Mouse (Mus musculus) ovary, adult 18-20 months (tissue): Measurements from ENCODE around the gene Tars2.

Experiments used
- DNase-seq: peaks from one replicate; pipeline ENCODE4 v3.0.0; 2022; ENCODE audit warnings: low spot score, mixed read lengths

Tars2 gene

GRCm38 (mm10) chr3:95734092-95734702 lies 25.8 kb downstream of the Tars2 start:
- DNase-seq, result no peak

DNA sequence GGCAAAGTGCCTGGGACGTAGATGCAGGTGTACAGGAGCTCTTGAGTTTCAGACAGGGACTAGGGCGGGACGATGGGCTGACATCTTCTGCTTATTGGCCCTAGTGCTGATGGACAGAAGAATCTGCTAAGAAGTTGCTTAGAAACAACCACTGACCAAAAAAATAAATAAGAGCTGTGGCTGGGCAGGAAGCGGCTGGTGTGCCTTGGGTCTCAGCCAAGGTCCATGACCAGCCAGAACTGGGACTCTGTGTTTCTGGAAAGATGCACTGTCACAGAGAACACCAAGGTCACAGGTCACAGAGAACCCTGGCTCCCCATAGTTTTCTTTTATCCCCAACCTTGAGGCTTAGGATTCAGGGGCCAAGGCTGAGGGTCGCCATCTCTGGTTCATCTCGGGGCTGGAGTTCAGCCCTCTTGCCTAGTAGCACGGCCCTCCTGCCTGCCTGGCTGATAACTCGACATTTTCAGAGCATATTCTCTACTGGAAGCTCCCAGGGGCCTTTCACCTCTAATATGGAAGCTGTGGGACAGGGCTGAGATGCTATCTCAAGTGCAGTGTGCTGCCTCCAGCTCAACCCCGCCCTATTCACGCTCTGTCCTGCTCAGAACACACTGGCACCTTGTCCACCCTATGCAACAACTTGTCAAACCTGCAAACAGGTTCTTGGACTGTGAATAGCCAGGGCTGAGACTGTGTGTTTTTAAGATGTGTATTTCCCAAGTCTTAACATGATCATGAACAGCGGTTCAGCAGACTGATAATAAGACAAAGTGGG lies 27.1 kb downstream of the Tars2 start:
- DNase-seq, result peak; percentile 67

- no peak for DNase-seq
Measured at GRCm38 (mm10) chr3:95732297-95732696, 27.7 kb downstream of the Tars2 start.

GRCm38 (mm10) chr3:95731802-95732201 lies 28.2 kb downstream of the Tars2 start:
- DNase-seq, result no peak

- DNase-seq, result no peak
Measured at GRCm38 (mm10) chr3:95730431-95730830, 29.6 kb downstream of the Tars2 start.

GRCm38 (mm10) chr3:95728906-95729305 lies 31.1 kb downstream of the Tars2 start:
- DNase-seq, result no peak

DNA sequence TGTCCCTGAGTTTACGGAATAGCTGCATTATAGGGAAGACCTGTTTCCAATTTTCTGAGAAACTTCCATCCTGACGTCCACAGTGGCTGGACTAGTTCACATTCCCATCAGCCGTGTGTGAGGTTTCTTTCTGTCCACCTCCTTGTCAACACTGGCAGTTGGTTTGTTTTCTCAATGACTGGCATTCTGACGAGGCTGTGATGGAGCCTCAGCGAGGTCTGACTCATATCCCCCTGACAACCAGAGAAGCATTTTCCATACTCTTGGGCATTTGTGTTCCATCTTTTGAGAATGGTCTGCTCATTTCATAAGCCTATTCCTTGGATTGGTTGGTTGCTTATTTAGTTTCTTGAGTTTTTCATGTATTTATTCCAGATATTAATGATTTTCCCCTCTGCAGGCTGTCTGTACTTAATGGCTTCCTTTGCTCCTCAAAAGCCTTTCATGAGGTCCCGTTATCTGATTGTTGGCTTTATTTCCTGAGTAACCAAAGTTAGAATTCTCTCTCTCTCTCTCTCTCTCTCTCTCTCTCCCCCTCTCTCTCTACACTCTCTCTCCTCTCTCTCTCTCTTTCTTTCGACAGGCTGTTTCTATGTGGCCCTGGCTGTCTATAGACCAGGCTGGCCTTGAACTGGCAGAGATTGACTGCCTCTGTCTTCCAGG lies 33.2 kb downstream of the Tars2 start:
- DNase-seq, result no peak

- no peak for DNase-seq
Measured at GRCm38 (mm10) chr3:95725863-95726262, 34.1 kb downstream of the Tars2 start.

DNA sequence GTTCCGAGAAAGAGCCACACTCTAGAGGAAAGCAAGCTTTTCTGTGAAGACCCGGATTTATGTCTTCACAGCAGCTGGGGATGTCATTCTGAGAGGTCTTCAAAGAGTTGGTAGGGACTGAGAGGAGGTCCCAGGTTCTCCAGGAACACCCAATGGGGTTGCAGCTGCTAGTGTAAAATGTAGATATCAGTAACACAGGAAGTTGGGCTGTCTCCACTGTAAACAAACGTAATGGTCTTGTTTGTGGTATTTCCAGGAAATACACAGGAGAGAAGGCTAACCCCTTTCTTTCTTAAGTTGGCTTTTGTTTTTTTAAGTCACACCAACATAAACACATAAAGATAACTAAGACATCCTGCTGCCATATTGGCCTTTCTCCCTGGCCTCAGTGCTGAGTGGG lies 37.6 kb downstream of the Tars2 start:
- DNase-seq, result no peak

- peak; percentile 37 for DNase-seq
Measured at GRCm38 (mm10) chr3:95718153-95718552, 41.9 kb downstream of the Tars2 start.

GRCm38 (mm10) chr3:95716075-95716474 lies 43.9 kb downstream of the Tars2 start:
- DNase-seq, result no peak

DNA sequence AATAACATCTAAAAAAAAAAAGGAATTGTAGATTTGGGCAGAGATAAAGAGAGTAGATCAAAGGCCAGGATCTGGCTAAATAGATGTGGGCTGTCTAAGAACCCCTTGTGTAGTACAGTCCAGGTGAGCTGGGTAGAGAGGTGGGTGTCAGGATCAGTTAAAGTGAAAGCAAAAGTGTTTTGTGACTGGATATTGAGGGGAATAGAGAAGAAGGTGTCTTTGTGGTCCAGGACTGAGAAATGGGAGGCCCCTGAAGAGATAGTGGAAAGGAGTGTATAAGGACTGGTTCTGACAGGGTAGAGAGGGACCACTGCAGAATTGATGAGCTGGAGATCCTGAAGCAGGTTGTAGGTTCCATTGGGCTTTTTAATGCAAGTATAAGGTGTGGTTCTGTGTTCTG lies 50.0 kb downstream of the Tars2 start:
- DNase-seq, result no peak

- no peak for DNase-seq
Measured at GRCm38 (mm10) chr3:95709044-95709443, 51.0 kb downstream of the Tars2 start.

GRCm38 (mm10) chr3:95707497-95707896 lies 52.5 kb downstream of the Tars2 start:
- no peak for DNase-seq

GRCm38 (mm10) chr3:95706273-95706672 lies 53.7 kb downstream of the Tars2 start:
- no peak for DNase-seq

DNA sequence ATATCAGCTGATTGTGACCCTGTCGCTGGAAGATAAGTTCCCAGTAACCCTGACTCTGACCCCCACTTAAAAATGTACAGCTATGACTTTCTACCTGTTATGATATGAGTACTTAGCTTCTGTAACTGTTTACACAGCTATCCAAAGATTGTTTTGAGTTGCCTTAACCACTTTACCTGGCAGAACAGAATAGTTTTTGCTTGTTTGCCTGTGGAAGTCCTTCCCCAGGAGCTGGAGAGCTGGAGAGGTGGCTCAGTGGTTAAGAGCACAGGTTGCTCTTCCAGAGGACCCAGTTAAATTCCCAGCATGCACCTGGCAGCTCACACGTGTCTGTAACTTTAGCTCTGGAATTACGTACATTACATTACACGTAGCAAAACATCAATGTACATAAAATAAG lies 55.4 kb downstream of the Tars2 start:
- no peak for DNase-seq

DNA sequence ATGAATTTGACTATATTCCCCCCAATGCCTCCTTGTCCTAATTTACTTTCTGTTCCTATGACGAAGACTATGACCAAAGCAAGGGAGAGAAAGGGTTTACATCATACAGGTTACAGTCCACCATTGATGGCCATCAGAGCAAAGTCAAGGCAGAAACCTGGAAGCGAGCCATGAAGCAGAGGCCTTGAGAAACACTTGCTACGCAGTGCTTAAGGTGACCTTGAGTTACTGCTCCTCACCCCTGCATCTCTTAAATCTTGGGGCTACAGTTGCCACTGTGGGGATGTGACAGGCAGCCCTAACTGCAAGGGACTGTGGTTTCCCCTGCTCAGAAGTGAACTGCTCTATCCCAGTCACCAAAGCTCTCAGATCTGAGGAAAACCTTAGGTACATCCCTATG lies 56.7 kb downstream of the Tars2 start:
- no peak for DNase-seq

GRCm38 (mm10) chr3:95701877-95702540 lies 58.0 kb downstream of the Tars2 start:
- peak; percentile 77 for DNase-seq

DNA sequence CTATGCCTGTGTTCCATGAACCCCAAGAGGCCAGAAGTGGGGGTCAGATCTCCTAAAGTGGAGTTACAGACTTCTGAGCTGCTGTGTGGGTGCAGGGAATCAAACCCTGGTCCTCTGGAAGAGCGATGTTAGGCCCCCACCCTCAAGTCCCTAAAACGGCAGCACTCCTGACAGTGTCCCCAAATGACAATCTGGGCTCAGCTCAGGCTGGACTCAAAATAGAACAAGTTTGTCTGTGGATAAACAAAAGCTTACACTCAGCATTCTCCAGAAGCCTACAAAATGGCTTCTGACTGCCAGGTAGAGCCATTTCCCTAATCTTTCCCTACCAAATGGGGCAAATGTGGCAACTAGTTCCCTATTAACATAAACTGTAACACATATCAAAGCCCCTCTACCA lies 58.9 kb downstream of the Tars2 start:
- no peak for DNase-seq

- DNase-seq, result no peak
Measured at GRCm38 (mm10) chr3:95700233-95700681, 59.7 kb downstream of the Tars2 start.

GRCm38 (mm10) chr3:95698286-95698685 lies 61.7 kb downstream of the Tars2 start:
- DNase-seq, result no peak

GRCm38 (mm10) chr3:95696360-95696759 lies 63.6 kb downstream of the Tars2 start:
- DNase-seq, result peak; percentile 51

DNA sequence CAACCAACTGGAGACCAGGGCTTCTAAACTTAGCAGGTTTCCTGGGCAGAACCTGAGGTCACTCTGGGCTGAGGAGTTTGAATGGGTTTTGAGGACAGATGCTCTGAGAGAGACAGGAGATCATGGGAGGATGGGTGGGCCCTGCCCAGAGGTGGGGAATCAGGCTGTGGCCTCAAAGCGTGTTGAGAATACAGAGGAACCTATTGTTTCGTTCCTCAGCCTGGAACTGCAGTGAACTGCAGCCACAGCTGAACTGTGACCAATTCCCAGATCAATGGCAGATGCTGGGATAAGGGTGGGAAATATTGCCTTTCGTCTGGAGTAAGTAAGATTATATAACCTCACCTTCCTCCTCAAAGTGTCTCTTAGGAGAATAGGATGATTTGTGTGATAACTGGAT lies 64.2 kb downstream of the Tars2 start:
- DNase-seq, result no peak
